Mouse (Mus musculus) urinary bladder, postnatal 4 days (tissue): ENCODE measurements around the gene Tmem119.

Source experiments
- DNase-seq, 2 experiments: peaks; one replicate each; pipeline ENCODE4 v3.0.0; 2021 to 2022; ENCODE audit warnings: low spot score in 2 of 2

The Tmem119 gene

DNA sequence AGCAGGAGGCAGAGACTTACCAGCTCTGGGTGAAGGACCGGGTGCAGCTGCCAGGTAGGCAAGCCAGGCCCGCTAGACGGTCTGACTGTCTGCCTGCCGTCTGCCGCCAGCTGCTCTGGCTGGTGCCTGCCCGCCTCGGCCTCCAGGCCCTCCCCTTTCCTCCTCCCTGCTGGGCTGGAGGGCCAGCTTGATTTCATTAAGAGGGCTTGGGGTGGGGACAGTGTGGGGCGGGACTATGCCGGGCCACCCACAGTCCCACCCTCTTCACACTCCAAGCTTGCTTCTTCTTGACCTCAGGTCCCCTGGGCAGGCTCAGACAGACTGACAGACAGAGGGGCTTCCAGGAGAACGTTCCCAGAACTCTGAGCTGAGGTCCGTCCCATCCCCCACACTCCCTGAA is at the start of gene Tmem119:
TSS of gene Tmem119 (minus strand) at position 237 of the 400 bp plus-strand sequence.
- DNase-seq: peak in 1 of 2 experiments; percentile 73

DNA sequence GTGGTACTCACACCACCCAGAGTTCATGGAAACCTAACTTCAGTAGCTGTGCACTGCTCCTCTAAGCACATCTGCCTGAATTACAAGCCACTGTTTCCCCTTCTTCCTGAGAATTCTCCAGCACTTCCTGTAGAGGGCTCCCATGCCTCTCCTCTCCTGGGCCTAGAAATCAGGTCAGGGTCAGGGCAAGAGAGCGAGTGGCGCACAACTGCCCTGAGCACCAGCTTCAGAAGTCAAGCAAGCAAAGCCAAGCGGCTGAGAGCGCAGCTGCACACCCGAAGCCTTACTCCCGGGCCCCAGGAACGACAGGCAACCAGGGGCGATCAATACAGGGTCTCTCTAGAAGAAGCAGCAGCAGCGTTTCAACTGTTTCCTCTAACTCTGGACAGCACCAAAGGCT is 47.3 kb upstream of the Tmem119 start:
- DNase-seq: no peak

DNA sequence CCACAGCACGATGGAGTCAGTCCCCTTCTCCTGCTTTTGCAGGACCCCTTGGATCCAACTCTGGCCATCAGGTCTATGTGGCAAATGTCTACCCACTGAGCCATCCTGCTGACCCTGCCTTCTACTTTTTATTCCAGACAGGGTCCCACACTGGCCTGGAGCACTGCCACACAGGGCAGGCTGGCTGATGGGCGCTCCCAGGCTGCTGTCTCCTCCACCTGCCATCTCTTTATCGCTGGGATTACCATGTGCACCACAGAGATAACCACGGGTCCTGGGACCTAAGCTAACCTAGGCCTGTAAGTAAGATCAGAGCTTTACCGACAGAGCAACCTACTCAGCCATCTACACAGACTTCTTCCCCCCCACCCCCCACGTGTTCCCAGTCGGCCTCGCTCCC is 46.3 kb upstream of the Tmem119 start:
- no peak for DNase-seq

DNA sequence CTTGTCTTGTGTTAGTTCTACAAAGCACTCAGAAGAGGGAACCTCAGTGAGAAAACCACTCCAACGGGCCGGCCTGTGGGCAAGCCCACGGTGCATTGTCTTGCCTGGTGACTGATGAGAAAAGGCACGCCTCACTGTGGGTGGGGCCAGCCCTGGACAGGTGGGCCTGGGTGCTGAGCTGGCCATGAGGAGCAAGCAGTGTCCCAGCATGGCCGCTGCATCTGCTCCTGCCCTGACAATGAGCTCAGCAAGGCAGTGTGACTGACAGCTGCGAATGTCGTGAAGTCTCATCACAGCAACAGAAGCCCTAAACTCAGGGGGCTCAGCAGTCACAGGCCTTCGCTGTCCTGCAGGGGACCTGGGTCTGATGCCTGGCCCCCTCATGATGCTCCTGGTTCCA is 45.3 kb upstream of the Tmem119 start:
- DNase-seq: no peak

DNA sequence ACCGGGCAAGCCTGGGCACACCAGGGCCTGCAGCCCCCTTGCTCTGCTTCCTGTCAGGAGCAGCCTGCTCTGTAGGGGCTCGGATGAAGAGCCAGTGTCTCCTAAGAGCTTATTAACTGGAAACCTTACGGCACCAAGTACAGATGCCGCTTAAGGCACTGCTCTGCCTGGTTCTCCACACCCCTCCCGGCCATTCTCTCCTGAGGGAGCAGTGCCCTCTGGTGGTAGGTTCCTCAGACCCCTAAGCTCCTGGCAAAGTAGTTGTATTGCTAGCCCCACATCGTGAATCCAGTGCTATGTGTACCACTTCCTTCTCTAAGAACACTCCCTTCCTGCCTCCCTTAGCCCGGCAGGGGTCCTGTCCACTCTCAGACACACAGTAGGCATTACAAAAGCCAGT is 44.4 kb upstream of the Tmem119 start:
- DNase-seq: peak; percentile 48 to 80

DNA sequence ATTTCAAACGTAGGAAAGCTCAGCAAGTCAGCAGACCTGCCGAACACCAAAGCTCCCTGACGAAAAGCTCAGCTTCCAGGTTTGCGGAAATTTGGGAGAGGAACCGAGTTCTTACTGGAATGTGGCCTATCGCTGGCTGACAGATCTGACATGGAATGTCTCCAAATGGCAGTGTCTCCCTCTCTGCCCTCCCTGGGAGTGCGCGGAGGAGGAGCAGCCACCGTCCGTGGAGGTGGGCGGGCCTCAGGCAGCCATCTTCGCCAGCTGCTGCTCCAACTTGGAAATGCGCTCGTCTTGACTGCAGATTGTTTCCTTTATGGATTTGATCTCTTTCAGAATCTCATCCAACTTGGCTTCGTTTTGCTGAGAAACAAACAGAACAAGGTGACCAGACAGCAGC is 43.8 kb upstream of the Tmem119 start:
- no peak for DNase-seq

DNA sequence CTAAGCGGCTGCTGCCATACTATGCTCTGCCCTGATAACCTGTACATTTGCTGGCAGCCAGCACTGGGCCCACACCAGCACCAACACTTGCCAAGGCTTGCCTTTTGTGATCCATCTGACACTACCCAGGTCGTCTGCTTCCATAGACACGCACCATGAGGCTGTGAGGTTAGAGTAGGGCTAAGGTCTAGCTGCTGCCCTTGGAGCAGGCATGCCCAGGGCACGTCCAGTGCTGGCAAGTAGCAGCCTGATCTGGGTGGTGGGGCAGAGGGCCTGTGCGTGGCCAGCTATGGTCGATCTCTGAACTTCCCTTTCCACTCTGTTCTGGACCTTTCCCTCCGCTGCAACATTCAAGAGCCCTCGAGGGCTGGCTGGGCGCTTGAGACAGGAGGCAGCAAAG is 42.6 kb upstream of the Tmem119 start:
- DNase-seq: no peak

DNA sequence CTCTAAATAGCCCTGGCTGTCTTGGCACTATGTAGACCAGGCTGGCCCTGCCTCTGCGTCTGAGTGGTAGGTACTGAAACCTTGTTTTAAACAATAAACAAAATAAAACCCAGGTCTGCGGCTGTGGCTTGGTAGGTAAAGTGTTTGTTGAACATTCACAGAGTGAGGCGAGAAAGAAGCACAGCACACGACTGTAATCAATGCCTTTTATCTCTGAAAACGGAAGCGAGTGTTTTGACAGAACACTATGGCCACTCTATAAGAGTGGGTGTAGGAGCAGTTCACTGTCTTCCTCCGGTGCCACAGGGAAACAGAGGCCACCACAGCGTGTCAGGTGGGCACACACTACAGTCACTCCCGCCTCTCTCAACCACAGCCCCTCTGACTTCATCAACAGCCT is 41.9 kb upstream of the Tmem119 start:
- no peak for DNase-seq

DNA sequence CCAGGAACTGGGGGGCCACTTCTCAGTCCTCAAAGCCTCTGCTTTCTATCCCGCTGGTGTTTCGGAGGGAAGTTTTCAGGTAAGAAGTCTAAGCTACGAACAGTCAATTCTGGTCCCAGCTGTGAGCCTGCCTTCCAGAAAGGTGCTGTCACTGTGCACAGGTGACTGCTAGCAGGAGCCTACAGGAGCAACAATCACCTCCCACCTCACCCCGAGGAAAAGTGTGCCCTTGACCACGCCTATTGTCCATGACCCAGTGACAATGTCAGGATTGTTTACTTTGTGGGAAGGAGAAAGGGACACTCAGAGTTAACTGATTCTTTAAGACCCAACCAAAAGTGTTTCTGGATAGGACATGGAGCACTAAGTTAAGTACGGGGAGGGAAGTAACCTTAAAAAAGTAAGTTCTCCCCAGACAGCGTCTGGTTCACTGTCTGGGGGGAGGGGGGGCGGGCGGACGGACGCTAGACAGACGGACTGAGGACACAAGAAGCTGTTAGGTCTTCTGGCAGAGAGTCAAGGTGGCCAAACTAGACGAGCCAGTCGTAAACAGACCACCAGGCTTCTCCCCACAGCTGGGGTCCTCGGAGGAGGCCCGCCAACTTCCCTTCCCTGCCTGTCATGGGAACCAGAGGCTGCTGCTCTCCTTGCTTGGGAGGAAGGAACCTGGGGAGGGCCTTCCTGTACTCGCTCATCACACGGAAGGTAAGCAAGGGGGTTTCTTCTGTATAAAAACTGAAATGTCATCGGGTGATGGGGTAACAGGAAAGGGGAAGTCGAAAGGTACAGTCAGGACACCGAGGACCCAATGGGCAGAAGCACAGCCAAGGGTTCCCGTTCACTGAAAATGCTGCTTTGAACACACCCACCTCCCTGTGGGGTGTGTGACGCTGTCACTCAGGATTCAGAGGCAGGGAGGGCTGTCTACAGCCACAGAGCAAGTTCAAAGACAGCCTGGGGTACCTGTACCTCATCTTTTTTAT is 41.2 kb upstream of the Tmem119 start:
- DNase-seq: no peak

DNA sequence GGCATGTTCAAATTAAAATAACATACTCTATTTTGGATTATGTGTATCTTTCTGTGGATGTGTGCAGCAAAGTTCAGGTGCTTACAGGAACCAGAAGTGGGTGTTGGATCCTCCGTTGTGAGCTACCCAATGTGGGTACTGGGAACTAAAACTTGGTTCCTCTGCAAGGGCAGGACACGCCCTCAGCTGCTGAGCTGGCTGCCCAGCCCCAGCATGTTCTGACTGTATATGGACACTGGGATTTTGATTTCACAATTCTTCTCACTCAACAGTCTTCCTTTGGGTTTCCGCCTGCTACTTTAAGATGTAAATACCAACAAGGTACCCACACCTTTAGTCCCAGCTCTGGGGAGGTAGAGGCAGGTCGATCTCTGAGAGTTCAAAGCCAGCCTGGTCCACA is 40.1 kb upstream of the Tmem119 start:
- DNase-seq: no peak

DNA sequence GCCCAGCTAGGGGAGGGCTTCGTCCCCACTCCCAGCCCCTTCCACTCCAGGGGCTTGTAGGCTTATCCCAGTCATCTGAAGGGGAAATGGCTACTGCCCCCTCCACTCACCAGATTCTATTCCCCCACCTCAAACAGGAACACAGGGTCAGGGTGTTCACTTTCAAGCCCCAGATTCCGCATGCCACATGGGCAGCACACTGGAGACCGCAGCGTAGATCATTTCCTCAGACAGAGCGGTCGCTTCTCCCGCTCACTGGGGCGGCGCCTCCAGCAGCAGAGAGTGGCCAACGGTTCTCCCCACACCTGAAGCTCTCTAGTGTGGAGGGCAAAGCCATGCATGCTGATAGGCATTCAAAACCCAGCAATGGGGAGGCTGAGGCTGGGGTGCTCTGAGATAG is 36.6 kb upstream of the Tmem119 start:
- DNase-seq: no peak

DNA sequence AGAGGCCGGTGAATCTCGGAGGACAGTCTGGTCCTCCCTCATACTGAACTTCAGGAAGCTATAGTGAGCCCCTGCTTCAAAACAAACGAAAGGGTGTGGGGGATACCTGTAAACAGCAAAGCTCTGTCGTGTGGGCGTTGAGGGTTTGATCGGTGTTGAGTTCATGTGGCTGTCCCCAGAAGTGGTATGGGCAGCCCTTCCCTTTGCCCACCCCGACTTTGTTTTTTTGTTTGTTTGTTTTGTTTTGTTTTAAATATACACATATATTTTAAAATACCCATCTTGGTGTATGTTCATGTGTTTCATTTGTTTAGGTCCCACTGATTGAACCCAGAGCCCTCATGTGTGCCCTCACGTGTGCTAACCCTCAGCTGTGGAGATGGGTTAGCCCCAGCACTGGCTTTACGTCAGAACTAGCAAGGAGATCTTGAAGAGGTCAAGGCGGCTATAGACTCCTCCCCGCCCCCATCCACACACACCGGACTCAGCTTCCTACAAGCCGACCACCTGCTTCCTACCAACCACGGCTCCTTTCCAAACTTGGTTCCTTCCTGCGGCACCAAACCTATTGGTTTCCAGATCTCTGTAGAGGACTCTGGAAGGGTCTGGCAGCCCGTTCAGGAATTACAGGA is 33.1 kb upstream of the Tmem119 start:
- no peak for DNase-seq

DNA sequence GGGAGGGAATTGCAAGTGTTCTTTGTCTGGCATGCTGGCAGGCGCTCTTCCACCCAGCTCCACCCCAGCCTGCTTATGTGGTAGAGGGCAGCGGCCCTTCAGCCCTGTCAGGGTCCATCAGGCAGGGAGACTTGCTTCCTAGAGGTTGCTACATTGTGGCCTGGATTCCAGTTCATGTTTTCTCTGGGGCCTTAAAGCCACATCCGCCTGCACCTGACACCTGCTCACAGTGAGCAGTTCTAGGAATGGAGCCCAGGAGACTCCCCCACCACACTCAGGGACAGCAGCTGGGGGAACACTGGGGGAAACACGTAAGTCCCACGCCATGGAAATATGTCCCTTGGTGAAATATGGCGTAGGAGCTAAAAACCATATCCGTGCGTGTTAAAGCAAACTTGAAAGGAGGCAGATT is 32.2 kb upstream of the Tmem119 start, which contains the start of gene Selplg:
TSS of gene Selplg (minus strand) at position 155 of the 412 bp plus-strand sequence.
- no peak for DNase-seq

DNA sequence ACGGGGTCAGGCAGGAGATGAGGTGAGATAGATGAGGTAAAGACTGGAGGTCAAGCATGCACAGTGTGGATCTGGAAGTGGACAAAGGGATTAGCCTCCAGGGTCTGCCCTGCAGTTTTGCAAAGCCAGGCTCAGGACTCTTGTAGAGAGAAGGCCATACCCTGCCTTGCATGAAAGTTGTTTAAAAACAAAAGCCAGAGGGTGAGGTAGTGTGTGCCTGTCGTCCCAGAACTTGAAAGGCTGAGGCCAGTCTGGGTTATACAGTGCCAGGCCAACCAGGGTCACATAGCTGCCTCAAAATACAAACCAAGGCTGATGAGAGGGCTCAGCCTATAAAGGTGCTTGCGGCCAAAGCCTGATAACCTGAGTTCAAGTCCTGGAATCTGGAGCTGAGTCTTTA is 31.4 kb upstream of the Tmem119 start:
- DNase-seq: no peak

DNA sequence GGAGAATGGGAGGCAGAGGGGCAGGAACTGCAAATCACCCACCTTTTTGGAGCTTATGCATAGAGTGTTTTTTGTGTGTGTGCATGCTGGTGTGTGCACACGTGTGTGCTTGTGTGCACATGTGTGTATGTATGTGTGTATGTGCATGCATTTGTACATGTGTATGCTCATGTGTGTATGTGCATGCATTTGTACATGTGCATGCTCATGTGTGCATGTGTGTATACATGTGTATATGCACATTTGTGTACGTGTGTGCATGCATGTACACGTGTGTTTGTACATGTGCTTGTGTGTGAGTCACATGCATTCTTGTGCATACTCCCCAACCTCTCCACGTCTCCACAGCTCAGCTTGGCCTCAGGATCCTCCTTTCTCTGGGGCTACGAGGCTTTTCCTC is 30.5 kb upstream of the Tmem119 start:
- DNase-seq: no peak

DNA sequence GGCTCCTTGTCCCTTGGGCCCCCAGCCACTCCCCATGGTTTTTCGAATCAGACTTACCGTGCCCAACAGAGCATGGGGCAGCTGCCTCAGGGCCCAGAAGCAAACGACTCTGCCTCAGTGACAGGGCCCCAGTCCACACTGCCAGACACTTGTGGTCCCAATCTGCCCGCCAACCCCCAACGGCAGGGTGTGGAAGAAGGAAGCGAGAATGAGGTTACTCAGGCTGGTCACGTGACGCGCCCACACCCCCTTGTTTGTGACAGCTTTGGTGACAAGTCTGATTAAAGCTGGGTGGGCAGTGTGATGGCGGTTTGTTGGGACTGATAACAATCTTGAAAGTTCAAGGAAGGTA is 30.0 kb upstream of the Tmem119 start:
- DNase-seq: no peak

DNA sequence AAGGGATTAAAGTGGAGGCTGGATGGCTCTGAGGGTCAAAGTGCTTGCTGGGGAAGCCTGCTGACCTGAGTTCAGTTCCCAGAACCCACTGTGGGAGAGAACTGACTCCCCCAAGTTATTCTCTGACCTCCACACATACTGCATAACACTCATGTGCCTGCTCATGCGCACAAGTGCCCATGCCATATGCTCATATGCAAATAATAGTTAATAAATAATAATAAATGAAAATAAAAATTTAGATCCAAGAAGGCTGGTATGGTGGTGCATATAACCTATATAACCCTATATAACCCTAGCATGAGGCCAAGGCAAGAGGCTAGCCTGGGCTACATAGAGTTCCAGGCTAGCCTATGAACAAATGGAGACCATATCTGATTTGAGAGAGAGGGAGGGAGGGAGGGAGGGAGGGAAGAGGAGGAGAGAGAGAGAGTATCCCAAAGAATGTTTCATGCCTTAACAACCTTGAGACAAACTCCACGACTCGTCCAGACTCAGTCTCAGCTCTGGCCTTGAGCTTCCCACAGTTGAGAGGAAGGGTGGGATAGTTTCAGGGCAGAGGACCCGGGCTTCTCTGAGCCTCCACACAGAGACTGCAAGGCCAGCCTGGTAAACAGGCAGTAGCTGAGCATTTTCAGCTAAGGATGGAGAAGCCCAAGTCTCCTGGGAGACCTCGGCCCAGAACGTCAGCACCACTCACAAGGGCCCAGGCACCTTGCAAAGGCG is 29.4 kb upstream of the Tmem119 start:
- no peak for DNase-seq

DNA sequence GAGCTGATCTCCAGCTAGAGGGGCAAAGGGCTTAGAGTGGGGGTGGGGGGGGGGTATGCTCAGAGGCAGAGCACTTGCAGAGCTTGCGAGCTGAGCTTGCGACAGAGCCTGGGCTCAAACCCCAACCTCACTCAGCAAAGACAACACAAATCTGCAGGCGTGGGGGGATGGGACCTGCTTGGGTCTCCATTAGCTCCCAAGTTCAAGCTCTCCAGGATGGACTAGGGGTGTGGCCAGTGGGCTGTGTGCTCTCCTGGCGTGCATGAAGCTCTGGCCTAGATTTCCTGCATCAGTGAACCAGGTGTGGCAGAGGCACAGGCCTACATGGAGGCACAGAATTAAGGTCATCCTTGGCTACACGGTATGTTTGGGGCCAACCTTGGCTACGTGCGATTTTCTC is 28.2 kb upstream of the Tmem119 start:
- no peak for DNase-seq

DNA sequence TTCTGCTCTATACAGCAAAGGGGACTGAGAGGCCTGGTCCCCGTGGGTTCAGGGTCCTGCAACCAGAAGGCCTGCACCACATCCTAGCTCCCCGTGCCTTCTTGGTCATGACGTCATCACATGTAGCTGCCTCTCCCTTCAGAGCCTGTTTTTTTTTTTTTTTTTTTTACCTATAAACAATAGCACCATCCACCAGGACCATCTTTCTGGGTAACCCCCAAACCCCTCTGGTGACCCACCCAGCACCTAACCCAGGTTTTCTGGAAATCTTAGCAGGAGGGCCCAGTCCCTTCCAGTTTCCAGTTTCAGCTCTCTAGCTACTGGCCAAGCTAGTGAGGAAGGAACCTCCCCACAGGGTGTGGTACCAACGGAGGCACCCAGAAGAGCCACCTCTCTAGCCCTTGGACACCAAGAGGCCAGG is 27.7 kb upstream of the Tmem119 start:
- DNase-seq: no peak

DNA sequence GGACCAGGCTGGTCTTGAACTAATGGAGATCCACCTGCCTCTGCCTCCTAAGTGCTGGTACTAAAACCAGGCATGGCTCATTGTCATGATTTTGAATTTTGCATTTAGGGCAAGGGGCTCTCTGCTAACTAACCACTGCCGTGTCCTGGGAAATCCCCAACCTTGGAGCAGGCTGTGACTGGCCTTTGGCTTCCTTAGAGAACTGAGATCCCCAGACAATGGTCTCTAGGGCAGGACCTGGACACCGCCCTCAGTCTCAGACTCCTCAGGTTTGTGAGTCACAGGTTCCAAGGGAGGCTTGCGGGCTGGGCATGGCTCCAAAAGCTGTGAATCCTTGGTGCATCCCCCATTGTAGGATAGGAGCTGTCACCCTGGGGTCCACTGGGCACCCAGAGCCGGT is 26.3 kb upstream of the Tmem119 start:
- no peak for DNase-seq

DNA sequence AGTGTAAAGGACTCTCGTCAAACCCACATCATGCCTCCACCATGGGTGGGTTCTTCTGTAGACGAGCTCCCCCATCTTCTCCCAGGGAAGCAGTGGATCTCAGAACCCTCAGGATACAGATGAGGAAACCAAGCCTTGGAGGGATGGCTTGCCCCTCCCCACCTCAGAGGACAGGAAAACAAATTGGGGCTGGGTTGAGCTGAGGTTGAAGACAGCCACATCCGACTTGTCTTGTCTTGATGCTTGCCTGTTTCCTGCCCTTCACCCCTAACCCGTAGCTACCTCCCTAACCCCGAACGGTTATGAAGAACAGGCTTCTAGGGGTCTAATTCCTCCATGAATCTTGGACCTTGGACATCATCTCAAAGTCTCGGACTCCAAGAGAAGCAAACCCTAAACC is 25.2 kb upstream of the Tmem119 start:
- no peak for DNase-seq

DNA sequence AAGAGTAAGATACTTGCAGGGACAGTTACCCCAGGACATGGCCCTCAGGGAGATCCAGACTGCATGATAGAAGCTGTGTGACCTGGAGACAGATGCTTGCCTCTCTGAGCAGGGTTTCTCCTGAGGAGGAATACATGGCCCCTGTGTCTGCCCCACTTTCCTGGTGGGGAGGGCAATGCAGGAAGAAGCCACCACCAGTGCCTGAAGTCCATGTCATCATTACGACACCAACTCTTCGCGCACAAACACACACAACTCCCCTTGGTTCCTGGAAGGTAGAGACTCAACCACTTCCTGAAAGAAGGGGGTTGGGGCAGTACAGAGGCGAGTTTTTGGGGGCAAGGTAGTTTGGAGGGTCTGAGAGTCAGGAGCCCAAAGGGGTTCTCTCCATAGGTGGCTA is 23.9 kb upstream of the Tmem119 start:
- no peak for DNase-seq

DNA sequence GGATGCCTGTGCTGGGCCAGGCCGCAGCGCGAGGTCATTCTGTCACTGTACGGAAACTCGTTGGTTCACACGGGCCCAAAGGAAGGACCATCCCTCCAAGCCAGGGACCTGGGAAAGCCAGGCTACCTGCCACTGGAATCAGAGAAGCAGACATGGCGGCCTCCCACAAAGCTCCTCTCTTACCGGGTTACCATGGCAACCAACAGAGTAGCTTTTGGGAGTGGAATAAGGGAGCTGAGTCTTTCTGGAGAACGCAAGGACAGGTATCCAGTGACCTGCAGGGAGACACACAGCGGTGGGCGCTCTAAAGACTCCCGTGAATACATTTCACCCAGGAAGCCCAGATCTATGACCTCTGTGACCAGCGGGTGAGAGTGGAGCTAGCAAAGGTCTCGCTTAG is 18.3 kb upstream of the Tmem119 start:
- DNase-seq: no peak
